Mouse (Mus musculus) neutrophil, adult 59 days (primary cell): ENCODE data around the gene Gm12394. TPM values are rescaled to one million over a fixed set of nuclear protein-coding genes. Genes with fewer than 3 reads are reported as not detected.

ENCODE experiments used
- total RNA-seq, 2 experiments: library from RNA; stranded (reverse); gene quantifications; 1 replicate in 1 of 2; 2 replicates in 1 of 2; pipeline ENCODE4 v1.2.4; 2023

Gene Gm12394
- not detected for total RNA-seq

GRCm38 (mm10) chr4:42856671-42857070, at the start of gene Gm12394:
Gene Gm12394 (minus strand): TSS chr4:42856771.

GRCm38 (mm10) chr4:42874134-42874533, 17.6 kb upstream of the Gm12394 start, which contains the start of gene Fam205c:
Gene Fam205c (minus strand): TSS chr4:42874234.

GRCm38 (mm10) chr4:42853788-42854187, 2.8 kb downstream of the Gm12394 start, which contains the start of gene Fam205a1:
Gene Fam205a1 (minus strand): TSS chr4:42853888.

DNA sequence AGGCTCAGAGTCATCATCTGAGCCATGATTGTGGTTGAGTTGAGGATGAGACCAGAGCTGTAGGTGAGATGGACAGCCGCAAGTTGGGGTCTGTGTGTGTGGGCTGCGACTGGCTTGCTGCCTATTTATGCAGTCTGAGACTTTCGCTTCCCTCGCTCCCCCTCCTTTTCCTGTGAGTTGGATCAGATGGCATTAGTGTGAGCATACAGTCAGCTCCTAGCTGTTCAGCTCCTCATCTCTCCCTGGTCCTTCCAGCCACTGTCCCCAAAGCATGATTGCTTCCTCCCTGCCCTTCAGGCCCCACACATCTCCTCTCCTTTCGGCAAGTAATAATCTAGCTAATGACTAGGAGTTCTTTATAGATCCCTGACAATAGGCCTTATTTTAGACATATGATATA, 82.7 kb downstream of the Gm12394 start, which contains the start of gene Ccl21a:
Ccl21a (minus strand) TSS at position 101 of the 400 bp plus-strand sequence.

GRCm38 (mm10) chr4:42756477-42756876, 100.1 kb downstream of the Gm12394 start, which contains the start of gene Ccl19:
Gene Ccl19 (minus strand): TSS chr4:42756577.

DNA sequence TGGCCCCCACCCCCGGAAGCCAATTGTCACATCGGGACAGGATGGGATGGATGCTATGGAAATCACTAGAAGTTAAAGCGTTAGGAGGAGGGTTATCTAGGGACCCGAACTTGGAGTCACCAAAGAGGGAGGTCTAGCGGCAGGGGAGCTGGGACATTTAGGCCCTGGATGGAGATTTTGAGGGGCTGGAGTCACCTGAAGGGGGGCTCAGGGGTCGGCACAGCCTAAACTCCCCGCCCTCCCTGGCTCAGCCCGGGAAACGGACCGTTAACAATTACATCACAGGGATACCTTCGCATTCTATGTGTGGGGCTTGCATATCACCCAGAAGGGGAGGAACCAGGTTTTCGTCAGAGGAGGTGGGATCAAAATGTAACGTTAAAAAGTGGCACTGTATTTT, 121.3 kb downstream of the Gm12394 start, which contains the start of gene 4930578G10Rik:
4930578G10Rik (plus strand) TSS at position 301 of the 400 bp plus-strand sequence.

Other genes with a start within 250 kb of the Gm12394 start
- gene Gm10591, start 244.6 kb downstream of the Gm12394 start, total RNA-seq, result not detected
- not detected for gene Gm2564, start 227.1 kb downstream of the Gm12394 start, total RNA-seq
- not detected for gene Ccl27b, start 201.5 kb downstream of the Gm12394 start, total RNA-seq
- not detected for gene Il11ra2, start 194.9 kb downstream of the Gm12394 start, total RNA-seq
- gene 4930578G10Rik, start 121.2 kb downstream of the Gm12394 start, total RNA-seq, result not detected
- gene Ccl19, start 100.2 kb downstream of the Gm12394 start, total RNA-seq, result not detected
- not detected for gene Ccl21a, start 82.8 kb downstream of the Gm12394 start, total RNA-seq
- not detected for gene Fam205a1, start 2.9 kb downstream of the Gm12394 start, total RNA-seq
- gene Fam205c, start 17.5 kb upstream of the Gm12394 start, total RNA-seq, result not detected
- not detected for gene Phf24, start 59.9 kb upstream of the Gm12394 start, total RNA-seq
- gene Dnajb5, start 93.0 kb upstream of the Gm12394 start, total RNA-seq, result 1 to 10 TPM; 4.9 to 6.8 TPM
- gene 1700022I11Rik, start 112.8 kb upstream of the Gm12394 start, total RNA-seq, result not detected
- 100 to 1,000 TPM in 1 of 2 experiments, 10 to 100 TPM in 1; 98.6 to 105 TPM for gene Vcp, start 143.7 kb upstream of the Gm12394 start, total RNA-seq
- gene Fancg, start 153.7 kb upstream of the Gm12394 start, total RNA-seq, result 10 to 100 TPM; 17.5 to 21.8 TPM
- 10 to 100 TPM; 11.0 to 15.0 TPM for gene Pigo, start 169.0 kb upstream of the Gm12394 start, total RNA-seq
- 10 to 100 TPM; 50.2 to 59.3 TPM for gene Stoml2, start 174.9 kb upstream of the Gm12394 start, total RNA-seq
- gene Fam214b, start 189.4 kb upstream of the Gm12394 start, total RNA-seq, result 10 to 100 TPM; 44.6 to 48.2 TPM
- under 1 TPM; 0.22 to 0.62 TPM for gene Unc13b, start 202.2 kb upstream of the Gm12394 start, total RNA-seq